Mouse (Mus musculus): ENCODE measurements at regions not wholly inside any gene's neighbourhood (a gene's known extent, or its start where the extent isn't known, plus 50 kb on each side); places are given as distances from the start of the nearest gene placed in this dataset.

DNA sequence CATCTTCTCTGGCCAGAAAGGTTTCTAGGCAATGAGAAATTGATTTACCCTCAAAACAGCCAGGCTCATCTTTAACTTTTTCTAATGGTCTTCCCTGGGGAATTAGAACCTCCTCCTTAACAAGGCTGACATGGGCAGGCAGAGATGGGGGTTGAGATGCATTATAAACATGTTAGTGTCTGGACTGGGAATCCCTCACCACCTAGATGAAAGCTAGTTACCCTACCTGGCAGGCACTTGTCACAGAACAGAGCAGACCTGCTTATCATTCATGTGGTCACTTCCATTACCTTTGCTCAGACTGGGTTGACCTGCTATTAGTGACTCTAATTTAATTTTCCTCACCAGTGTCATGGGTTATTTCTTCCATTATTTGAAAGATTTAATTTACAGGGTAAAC is 279.2 kb downstream of the Frk start:
- no peaks in the 10 kb centered on the region for H3K9me3 ChIP-seq (replicated peaks; ENCODE audit: low read length)
- no peak overlapping the region for H3K9ac ChIP-seq (ENCODE audit: insufficient read depth, low read depth)
- H3K27me3 ChIP-seq (replicated peaks) = no peaks in the 10 kb centered on the region
- no peaks in the 10 kb centered on the region for H3K4me1 ChIP-seq (ENCODE audit: control insufficient read depth in 1 of 2, insufficient read depth in 2 of 2)
- H3K36me3 ChIP-seq (replicated peaks in 1 of 2; ENCODE audit: control insufficient read depth in 1 of 2, insufficient read depth in 1 of 2, low read length in 1 of 2) = no peaks in the 10 kb centered on the region
- H3K27ac ChIP-seq (ENCODE audit: insufficient read depth, low read depth) = no peak overlapping the region
- no peak overlapping the region for H3K4me2 ChIP-seq (ENCODE audit: insufficient read depth, low read depth, poor library complexity, severe bottlenecking)
- DNase-seq (ENCODE audit: extremely low read depth) = no peak
- dilution Hi-C loops (cut with MboI; ENCODE audit: extremely low pct_ligation_motif_present, extremely low pct_unique_long_range_greater_than_20kb, low sequenced_read_pairs) (no loop called here), in situ Hi-C loops (cut with MboI; ENCODE audit: low pct_ligation_motif_present, low pct_unique_long_range_greater_than_20kb, low sequenced_read_pairs) (no loop called here)
- H3K79me2 ChIP-seq (replicated peaks; ENCODE audit: control insufficient read depth, extremely low read depth, insufficient read depth, poor library complexity, severe bottlenecking) = no peaks in the 10 kb centered on the region
- no peak overlapping the region for H3K4me3 ChIP-seq (replicated peaks in 1 of 3; ENCODE audit: low read depth in 2 of 3, low read length in 2 of 3, poor library complexity in 1 of 3)
- TF ChIP-seq JUND (conservative IDR thresholded peaks at IDR 0.05; ENCODE audit: low read depth, low read length) (no peak), PAX5 (IDR thresholded peaks at IDR 0.05; ENCODE audit: low read length) (no peak), ELF1 (IDR thresholded peaks at IDR 0.05; ENCODE audit: low read depth, low read length) (no peak), CHD2 (IDR thresholded peaks at IDR 0.05; ENCODE audit: low read length) (no peak), ETS1 (conservative IDR thresholded peaks at IDR 0.05; ENCODE audit: low read depth, low read length) (no peak), TBP (conservative IDR thresholded peaks at IDR 0.05; ENCODE audit: low read depth, low read length) (no peak), JUN (IDR thresholded peaks at IDR 0.05; ENCODE audit: insufficient read depth, low read depth, low read length) (no peak), HCFC1 (IDR thresholded peaks at IDR 0.05; ENCODE audit: low read depth, low read length) (no peak), USF2 (conservative IDR thresholded peaks at IDR 0.05; ENCODE audit: low read depth, low read length) (no peak), MAZ (IDR thresholded peaks at IDR 0.05; ENCODE audit: low read depth, low read length) (no peak), MAFK (IDR thresholded peaks at IDR 0.05; ENCODE audit: insufficient replicate concordance, low read length) (no peak), MXI1 (IDR thresholded peaks at IDR 0.05; ENCODE audit: low read depth, low read length) (no peak), MYC (IDR thresholded peaks at IDR 0.05; ENCODE audit: low read depth, low read length) (no peak), UBTF (IDR thresholded peaks at IDR 0.05; ENCODE audit: low read depth, low read length) (no peak)

DNA sequence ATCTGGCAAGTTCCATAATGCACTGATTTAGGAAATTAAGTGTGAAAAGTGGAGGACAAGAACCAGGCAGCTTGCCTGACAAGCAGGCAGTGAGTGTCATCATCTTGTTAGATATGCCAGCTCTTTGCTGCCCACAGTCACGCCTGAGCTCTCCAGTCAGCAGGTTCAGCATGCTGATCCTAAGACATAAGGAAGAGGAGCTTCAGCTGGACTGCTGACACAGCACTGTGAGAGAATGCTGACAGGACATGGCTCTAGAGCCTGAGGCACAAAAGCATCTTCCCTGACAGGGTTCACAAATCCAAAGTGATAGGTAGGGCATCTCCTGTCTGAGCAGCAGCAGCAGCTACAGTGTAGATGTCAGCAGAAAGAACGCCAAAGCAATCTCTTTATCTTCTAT is 308.9 kb downstream of the Frk start:
- in situ Hi-C loops (cut with MboI; ENCODE audit: low pct_ligation_motif_present, low pct_unique_long_range_greater_than_20kb, low sequenced_read_pairs) (no loop called here), dilution Hi-C loops (cut with MboI; ENCODE audit: extremely low pct_ligation_motif_present, extremely low pct_unique_long_range_greater_than_20kb, low sequenced_read_pairs) (no loop called here)
- no peak overlapping the region for H3K4me3 ChIP-seq (replicated peaks in 1 of 3; ENCODE audit: low read depth in 2 of 3, low read length in 2 of 3, poor library complexity in 1 of 3)
- H3K36me3 ChIP-seq (replicated peaks in 1 of 2; ENCODE audit: control insufficient read depth in 1 of 2, insufficient read depth in 1 of 2, low read length in 1 of 2) = no peaks in the 10 kb centered on the region
- no peaks in the 10 kb centered on the region for H3K4me1 ChIP-seq (ENCODE audit: control insufficient read depth in 1 of 2, insufficient read depth in 2 of 2)
- H3K4me2 ChIP-seq (ENCODE audit: insufficient read depth, low read depth, poor library complexity, severe bottlenecking) = no peak overlapping the region
- DNase-seq (ENCODE audit: extremely low read depth) = no peak
- H3K27me3 ChIP-seq (replicated peaks) = no peaks in the 10 kb centered on the region
- no peak for TF ChIP-seq UBTF (IDR thresholded peaks at IDR 0.05; ENCODE audit: low read depth, low read length)
- no peaks in the 10 kb centered on the region for H3K79me2 ChIP-seq (replicated peaks; ENCODE audit: control insufficient read depth, extremely low read depth, insufficient read depth, poor library complexity, severe bottlenecking)
- H3K27ac ChIP-seq (ENCODE audit: insufficient read depth, low read depth) = no peak overlapping the region
- H3K9ac ChIP-seq (ENCODE audit: insufficient read depth, low read depth) = no peak overlapping the region
- no peaks in the 10 kb centered on the region for H3K9me3 ChIP-seq (replicated peaks; ENCODE audit: low read length)

DNA sequence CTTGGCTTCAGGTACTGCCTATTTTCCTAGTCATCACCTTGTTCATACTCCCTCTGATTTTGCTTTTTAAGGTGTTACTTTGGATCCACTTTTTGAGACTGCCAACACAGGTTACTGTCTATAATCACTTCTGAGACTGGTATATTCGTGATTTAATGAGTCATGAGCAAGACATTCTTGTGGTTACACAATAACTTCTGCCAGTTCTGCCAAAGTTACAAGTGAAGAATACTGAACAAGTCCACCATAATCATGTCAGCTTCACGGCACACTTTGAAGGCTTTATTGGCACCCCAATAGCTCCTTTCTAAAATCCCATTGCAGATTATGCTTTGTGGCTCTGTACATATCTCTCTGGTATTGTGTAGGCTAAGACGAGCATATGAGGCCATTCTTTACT is 327.9 kb downstream of the Frk start:
- no peak for DNase-seq (ENCODE audit: extremely low read depth)
- Histone ChIP-seq H3K9me3 (replicated peaks; ENCODE audit: low read length) (no peaks in the 10 kb centered on the region), H3K4me3 (replicated peaks in 1 of 3; ENCODE audit: low read depth in 2 of 3, low read length in 2 of 3, poor library complexity in 1 of 3) (no peak overlapping the region), H3K9ac (ENCODE audit: insufficient read depth, low read depth) (no peak overlapping the region), H3K36me3 (replicated peaks in 1 of 2; ENCODE audit: control insufficient read depth in 1 of 2, insufficient read depth in 1 of 2, low read length in 1 of 2) (no peaks in the 10 kb centered on the region), H3K27ac (ENCODE audit: insufficient read depth, low read depth) (no peak overlapping the region), H3K27me3 (replicated peaks) (no peaks in the 10 kb centered on the region), H3K4me1 (ENCODE audit: control insufficient read depth in 1 of 2, insufficient read depth in 2 of 2) (no peaks in the 10 kb centered on the region), H3K4me2 (ENCODE audit: insufficient read depth, low read depth, poor library complexity, severe bottlenecking) (no peak overlapping the region), H3K79me2 (replicated peaks; ENCODE audit: control insufficient read depth, extremely low read depth, insufficient read depth, poor library complexity, severe bottlenecking) (no peaks in the 10 kb centered on the region)
- dilution Hi-C loops (cut with MboI; ENCODE audit: extremely low pct_ligation_motif_present, extremely low pct_unique_long_range_greater_than_20kb, low sequenced_read_pairs) = no loop called here
- in situ Hi-C loops (cut with MboI; ENCODE audit: low pct_ligation_motif_present, low pct_unique_long_range_greater_than_20kb, low sequenced_read_pairs) = no loop called here
- TF ChIP-seq ZKSCAN1 (IDR thresholded peaks at IDR 0.05; ENCODE audit: borderline replicate concordance, low read depth, low read length) (no peak), MAFK (IDR thresholded peaks at IDR 0.05; ENCODE audit: insufficient replicate concordance, low read length) (no peak)

All from CH12.LX (cell line).